Mouse (Mus musculus) embryonic stem cell, embryonic (primary cell): ENCODE measurements around the gene Tmem198.

ENCODE experiments used
- CTCF ChIA-PET, 4 experiments: fragments of 300-600 bp in 2 of 4; fragments of 350-600 bp in 2 of 4; sonication (Branson Sonifier 250); formaldehyde crosslinking; loops; one replicate each; lab custom pipeline; 2022; ENCODE audit warnings: inconsistent platforms in 2 of 4; lab: Charles Lee
- POLR2A ChIA-PET, 4 experiments: fragments of 300-600 bp in 2 of 4; fragments of 350-600 bp in 2 of 4; sonication (Branson Sonifier 250); formaldehyde crosslinking; loops; one replicate each; lab custom pipeline; 2022; ENCODE audit warnings: antibody characterized with exemption in 4 of 4, inconsistent platforms in 1 of 4; lab: Charles Lee

Gene Tmem198

DNA sequence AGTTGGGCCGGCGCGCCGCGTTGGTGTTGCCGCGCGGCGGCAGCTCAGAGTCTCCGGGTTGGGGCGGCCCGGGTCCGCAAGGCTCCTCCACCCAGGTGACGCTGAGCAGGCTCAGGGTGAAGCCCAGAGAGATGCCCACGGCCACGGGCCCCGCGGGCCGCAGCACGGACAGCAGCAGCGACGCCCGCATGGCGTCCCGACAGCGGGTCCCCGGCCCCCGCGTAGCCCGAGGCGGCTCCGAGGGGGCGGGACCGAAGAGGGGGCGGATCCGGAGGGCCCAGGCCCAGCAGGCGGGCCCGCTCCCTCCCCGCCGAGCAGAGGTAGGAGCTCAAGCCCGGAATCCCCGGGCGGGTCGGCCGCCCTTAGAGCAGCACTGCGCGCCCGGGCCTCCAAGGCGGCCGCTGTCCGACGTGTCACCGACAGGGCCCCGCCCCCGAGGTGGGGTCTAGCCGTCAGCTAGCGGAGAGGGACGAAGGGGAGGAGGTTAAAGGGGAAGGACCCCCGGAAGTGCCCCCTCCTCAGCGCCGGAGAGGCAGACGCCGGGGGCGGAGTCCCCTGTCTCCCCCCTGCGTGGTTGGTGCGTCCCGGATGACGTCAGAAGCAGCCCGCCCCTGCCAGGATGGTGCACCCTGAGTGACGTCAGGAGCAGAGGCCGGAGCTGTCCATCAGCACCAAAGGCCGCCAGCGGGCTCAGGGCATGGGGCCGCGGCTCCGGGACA is at the start of gene Tmem198, which contains the start of gene Chpf:
TSS of gene Tmem198 (plus strand) at position 617 of the 719 bp plus-strand sequence.
TSS of gene Chpf (minus strand) at position 392 of the 719 bp plus-strand sequence.
- POLR2A ChIA-PET, result interaction anchor here in 3 of 4 experiments (0.5 to 5.5 kb wide), 55 partner anchors 9 to 1366 kb away, joined by 3 to 35 read pairs (median 4); partner anchors contain the start of genes Gmppa (in 3 of the 3), Inha (in 3 of the 3), Obsl1 (in 3 of the 3) and Dnpep (in 1 of the 3)
- CTCF ChIA-PET, result interaction anchor here (0.5 to 4.7 kb wide), 39 partner anchors 8 to 353 kb away, joined by 3 to 81 read pairs (median 4); partner anchors contain the start of genes Asic4 (in 1 of the 4), Dnpep (in 1 of the 4) and Gmppa (in 1 of the 4)

DNA sequence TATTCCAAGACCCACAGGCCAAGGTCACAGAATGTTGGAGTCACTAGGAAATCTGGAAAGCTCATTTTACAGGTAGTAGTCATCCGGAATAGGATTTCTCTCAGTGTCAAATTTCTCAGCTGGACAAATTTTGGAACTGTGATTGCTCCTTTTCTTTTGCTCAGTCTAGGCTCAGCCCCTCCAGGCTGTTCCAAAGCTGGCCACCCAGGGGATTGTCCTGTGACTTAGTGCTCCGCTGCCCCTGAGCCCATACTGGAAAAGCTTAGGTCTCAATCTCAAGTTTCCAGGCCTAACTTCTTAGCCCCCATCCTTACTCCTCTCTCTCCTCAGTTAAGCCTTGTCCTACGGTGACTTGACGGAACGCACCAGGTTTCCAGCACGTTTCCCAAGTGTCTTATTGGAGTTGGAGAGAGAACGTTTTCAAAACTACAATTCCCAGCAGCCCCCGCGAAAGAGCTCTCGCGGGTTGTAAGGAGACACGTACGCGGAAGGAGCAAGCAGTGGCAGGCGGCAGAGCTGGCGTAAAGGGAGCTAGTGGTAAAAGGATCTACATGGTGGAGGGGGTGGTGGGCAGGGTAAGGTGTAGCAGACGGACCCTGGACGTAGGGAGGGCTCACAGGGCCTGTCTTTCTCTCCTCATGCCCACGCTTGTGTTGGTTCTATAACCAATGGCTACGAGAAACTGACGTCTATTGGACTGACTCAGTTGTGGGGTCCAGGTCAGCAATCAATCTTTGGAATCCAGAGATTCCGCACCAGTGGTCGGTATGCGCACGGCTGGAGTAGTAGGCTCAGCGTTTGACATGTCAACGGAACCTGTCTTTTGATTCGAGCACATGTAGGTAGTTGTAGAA is 43.6 kb upstream of the Tmem198 start, which contains the start of gene Gmppa:
TSS of gene Gmppa (plus strand) at position 456 of the 854 bp plus-strand sequence.
- CTCF ChIA-PET, result interaction anchor here (0.5 to 4.6 kb wide), 59 partner anchors 8 to 634 kb away, joined by 3 to 57 read pairs (median 5); partner anchors contain the start of genes Chpf (in 1 of the 4), Cryba2 (in 1 of the 4), Dnpep (in 1 of the 4) and Tmem198 (in 1 of the 4)

DNA sequence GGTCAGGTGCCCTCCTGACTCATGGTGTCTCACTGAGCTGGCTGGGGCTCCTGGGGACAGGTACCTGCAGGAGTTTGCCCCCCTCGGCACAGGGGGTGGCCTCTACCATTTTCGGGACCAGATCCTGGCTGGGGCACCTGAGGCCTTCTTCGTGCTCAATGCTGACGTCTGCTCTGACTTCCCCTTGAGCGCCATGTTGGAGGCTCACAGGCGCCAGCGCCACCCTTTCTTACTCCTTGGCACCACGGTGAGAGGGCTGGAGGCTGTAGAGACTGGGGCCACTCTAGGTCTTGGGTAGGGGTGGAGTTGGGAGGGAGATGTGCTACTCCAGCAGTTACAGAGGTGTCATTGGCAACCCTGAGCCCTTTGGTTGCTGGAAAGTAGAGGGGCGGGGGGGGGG is 40.5 kb upstream of the Tmem198 start:
- POLR2A ChIA-PET, result interaction anchor here in 1 of 4 experiments (0.6 kb wide), 1 partner anchor 25 kb away, joined by 4 read pairs; no protein-coding TSS in a partner anchor
- CTCF ChIA-PET, result interaction anchor here in 2 of 4 experiments (0.6 to 1.0 kb wide), 3 partner anchors 13 to 423 kb away, joined by 3 read pairs; no protein-coding TSS in a partner anchor

More for the DNA sequence above, 43.6 kb upstream of the Tmem198 start, which contains the start of gene Gmppa:
- POLR2A ChIA-PET, result interaction anchor here (0.6 to 2.9 kb wide), 54 partner anchors 8 to 1703 kb away, joined by 3 to 26 read pairs (median 4); partner anchors contain the start of genes Chpf (in 3 of the 4), Tmem198 (in 3 of the 4), Ankzf1 (in 2 of the 4) and Atg9a (in 2 of the 4)

DNA sequence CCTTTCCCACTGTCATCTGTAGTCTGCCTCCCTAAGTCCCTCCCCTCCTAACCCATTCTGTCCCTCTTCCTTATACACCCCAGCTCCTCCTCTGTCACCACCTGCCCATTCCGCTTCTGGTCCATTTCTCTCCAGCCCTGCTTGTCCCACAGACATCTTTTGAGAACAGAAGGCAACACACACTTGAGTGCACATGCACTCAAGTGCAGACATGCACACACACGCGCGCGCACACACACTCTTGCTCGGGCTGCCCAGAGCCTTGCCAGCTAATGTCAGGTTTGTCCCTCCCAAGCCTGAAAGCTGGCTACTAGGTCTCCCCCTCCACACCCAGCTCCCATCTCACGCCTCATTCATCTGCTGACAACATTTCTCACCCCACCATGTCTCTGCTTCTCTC is 38.7 kb upstream of the Tmem198 start:
- CTCF ChIA-PET, result interaction anchor here in 1 of 4 experiments (0.6 to 1.7 kb wide), 2 partner anchors 20 to 37 kb away, joined by 3 to 4 read pairs; no protein-coding TSS in a partner anchor

DNA sequence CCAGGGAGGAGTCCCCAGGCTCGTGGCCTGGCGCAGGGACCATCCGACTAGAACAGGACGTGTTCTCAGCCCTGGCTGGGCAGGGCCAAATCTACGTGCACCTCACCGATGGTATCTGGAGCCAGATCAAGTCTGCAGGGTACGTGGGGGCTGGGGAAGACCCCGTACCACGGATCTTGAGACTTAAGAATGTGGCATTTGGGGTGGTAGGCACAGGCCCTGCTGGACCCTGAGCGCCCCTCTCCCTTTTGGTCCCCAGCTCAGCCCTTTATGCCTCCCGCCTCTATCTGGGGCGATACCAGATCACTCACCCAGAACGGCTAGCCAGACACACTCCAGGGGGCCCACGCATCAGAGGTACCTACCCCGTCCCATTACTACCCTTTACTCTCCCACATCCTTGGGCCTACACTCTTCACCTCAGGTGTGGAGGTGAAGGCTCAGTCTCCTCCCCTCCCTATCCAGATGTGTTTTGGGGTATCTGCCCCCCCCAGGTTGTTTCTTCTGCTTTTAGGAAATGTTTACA is 37.8 kb upstream of the Tmem198 start:
- ChIA-PET POLR2A (interaction anchor here in 3 of 4 experiments (0.6 to 2.0 kb wide), 8 partner anchors 13 to 354 kb away, joined by 3 to 12 read pairs (median 6); partner anchors contain the start of genes Chpf (in 1 of the 3) and Tmem198 (in 1 of the 3)), CTCF (interaction anchor here in 1 of 4 experiments (1.7 kb wide), 2 partner anchors 36 to 101 kb away, joined by 4 read pairs; no protein-coding TSS in a partner anchor)

More for the DNA sequence above, 38.7 kb upstream of the Tmem198 start:
- POLR2A ChIA-PET, result interaction anchor here in 2 of 4 experiments (0.8 to 1.2 kb wide), 3 partner anchors 9 to 46 kb away, joined by 3 read pairs; no protein-coding TSS in a partner anchor

DNA sequence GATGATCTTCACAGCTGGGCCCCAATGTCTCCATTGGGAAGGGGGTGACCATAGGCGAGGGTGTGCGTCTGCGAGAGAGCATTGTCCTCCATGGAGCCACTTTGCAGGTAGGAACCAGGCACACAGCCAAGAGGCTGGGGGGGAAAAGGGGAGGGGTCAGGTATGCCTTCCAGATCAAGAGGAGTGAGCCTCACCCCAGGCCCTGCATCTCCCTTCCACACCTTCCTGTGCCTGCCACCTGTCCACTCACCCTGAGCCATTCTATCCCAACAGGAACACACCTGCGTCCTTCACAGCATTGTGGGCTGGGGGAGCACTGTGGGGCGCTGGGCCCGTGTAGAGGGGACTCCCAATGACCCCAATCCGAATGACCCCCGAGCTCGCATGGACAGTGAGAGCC is 37.2 kb upstream of the Tmem198 start:
- CTCF ChIA-PET, result interaction anchor here in 3 of 4 experiments (0.6 to 2.9 kb wide), 19 partner anchors 8 to 117 kb away, joined by 3 to 18 read pairs (median 8); partner anchors contain the start of genes Chpf (in 1 of the 3) and Tmem198 (in 1 of the 3)
- POLR2A ChIA-PET, result interaction anchor here in 3 of 4 experiments (0.5 to 2.0 kb wide), 24 partner anchors 9 to 262 kb away, joined by 3 to 12 read pairs (median 4); partner anchors contain the start of genes Abcb6 (in 1 of the 3), Chpf (in 1 of the 3) and Tmem198 (in 1 of the 3)

DNA sequence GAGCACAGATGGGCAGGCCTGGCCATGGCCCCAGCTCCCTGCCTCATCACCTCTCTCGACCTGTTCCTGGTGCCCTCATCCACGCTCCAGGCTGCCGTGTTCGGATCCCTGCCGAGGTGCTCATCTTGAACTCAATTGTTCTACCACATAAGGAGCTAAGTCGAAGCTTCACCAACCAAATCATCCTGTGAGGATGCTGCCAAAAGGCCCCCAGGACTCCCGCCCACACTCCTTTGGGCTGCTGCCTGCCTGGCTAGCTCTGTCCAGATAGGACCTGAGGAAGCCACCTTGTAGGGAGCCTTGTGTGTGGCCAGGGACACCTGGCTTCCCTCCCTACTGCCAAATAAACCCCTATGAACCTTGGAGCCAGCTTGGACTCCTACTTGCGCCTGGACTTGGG is 36.5 kb upstream of the Tmem198 start:
- CTCF ChIA-PET, result interaction anchor here in 3 of 4 experiments (0.6 to 2.9 kb wide), 32 partner anchors 9 to 829 kb away, joined by 3 to 18 read pairs (median 4); partner anchors contain the start of genes Chpf (in 1 of the 3) and Tmem198 (in 1 of the 3)
- POLR2A ChIA-PET, result interaction anchor here (0.5 to 2.0 kb wide), 35 partner anchors 9 to 262 kb away, joined by 3 to 12 read pairs (median 4); partner anchors contain the start of genes Abcb6 (in 1 of the 4), Chpf (in 1 of the 4) and Tmem198 (in 1 of the 4)

DNA sequence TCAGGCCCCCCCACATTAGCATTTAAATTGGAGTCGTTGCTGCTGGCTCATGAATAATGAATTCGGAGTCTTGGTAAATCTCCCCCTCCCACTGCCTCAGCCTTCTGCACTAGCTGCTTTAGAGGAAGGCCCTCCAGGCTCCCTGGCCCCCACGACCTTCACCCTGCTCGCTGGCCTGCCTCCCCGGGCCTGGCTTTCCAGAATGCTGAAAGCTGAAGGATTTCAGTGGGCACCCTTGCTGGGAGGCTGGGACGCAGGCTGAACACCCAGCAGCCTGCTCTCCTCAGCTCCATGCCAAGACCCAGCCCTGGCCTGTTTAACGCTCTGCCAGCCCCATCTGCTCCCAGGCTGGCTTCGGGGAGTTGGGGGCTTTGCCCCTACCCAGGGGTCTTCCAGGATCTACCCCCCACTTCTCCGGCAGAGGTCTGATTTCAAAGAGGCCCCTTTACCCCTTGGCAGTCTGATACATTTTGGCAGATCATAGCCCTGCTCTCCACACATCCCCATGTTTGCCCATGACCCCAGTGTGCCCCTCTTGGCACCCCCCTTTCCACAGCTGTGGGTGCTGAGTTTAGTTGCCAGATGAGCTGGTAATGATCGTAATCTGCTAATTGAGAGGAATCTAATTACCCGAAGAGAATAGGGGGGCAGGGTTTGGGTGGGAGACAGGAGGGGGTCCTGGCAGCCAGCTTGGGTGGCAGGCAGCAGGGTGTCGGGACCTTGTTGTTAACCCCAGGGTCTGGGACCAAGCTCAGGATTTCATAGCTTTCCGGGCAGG is 35.9 kb upstream of the Tmem198 start:
- ChIA-PET CTCF (interaction anchor here (0.5 to 2.9 kb wide), 38 partner anchors 8 to 830 kb away, joined by 3 to 18 read pairs (median 4); partner anchors contain the start of genes Chpf (in 1 of the 4), Gmppa (in 1 of the 4), Slc4a3 (in 1 of the 4) and Tmem198 (in 1 of the 4)), POLR2A (interaction anchor here (0.5 to 2.0 kb wide), 44 partner anchors 8 to 263 kb away, joined by 3 to 12 read pairs (median 4); partner anchors contain the start of genes Gmppa (in 3 of the 4), Abcb6 (in 1 of the 4), Chpf (in 1 of the 4) and Slc4a3 (in 1 of the 4))

DNA sequence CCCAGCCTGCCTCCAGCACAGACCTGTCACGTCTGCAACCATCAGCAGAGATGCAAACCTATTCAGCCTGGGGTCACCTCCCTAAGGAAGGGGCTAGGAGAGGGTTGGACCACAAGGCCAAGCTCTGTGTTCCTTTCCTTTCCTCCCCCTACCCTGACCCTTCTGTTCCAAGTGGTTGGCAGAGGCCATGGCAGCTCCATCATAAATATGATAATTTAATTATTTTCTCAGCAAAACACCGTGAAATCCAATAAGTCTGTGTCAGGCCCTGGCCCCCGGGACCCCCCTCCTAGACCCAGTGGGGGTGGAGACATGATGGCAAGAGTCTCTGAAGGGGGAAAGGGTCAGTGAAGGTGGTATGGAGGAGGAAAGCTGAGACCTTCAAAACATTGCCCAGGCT is 35.1 kb upstream of the Tmem198 start:
- ChIA-PET POLR2A (interaction anchor here in 3 of 4 experiments (0.5 to 2.0 kb wide), 14 partner anchors 9 to 139 kb away, joined by 3 to 11 read pairs (median 4); partner anchors contain the start of genes Gmppa (in 3 of the 3), Chpf (in 1 of the 3), Slc4a3 (in 1 of the 3) and Tmem198 (in 1 of the 3)), CTCF (interaction anchor here (0.5 to 2.9 kb wide), 16 partner anchors 9 to 101 kb away, joined by 3 to 18 read pairs (median 6); partner anchors contain the start of gene Gmppa (in 1 of the 4))

DNA sequence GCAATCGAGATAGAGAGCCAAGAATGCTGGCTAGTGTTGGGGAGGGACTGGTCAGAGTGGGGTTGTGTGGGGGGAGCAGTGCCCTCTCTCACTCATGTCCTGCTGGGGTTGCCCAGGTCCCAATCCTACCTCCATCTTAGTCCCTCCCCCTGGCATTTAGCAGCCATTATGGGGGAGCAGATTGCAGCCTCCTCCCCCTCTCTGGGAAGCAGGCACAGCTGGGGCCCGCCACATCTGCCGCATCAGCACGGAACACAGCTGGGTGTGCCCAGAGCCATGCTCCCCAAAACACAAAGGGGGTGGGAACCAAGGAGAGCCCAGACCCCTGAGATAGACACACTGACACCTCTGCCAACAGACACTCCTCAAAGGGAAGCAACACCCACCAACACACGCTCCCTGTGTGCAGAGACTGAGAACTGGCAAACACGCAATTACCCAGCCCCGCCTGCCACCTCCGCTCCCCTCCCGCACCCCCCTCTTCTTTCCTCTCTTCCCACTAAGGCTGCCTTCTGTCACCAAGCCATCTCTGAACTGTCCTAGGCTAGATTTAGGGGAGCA is 34.1 kb upstream of the Tmem198 start:
- ChIA-PET POLR2A (interaction anchor here in 2 of 4 experiments (1.3 to 5.4 kb wide), 5 partner anchors 9 to 127 kb away, joined by 3 to 21 read pairs (median 8); partner anchors contain the start of genes Gmppa (in 2 of the 2), Chpf (in 1 of the 2), Dnpep (in 1 of the 2) and Tmem198 (in 1 of the 2)), CTCF (interaction anchor here in 3 of 4 experiments (0.6 to 4.4 kb wide), 9 partner anchors 9 to 573 kb away, joined by 3 to 28 read pairs (median 4); partner anchors contain the start of gene Gmppa (in 1 of the 3))

DNA sequence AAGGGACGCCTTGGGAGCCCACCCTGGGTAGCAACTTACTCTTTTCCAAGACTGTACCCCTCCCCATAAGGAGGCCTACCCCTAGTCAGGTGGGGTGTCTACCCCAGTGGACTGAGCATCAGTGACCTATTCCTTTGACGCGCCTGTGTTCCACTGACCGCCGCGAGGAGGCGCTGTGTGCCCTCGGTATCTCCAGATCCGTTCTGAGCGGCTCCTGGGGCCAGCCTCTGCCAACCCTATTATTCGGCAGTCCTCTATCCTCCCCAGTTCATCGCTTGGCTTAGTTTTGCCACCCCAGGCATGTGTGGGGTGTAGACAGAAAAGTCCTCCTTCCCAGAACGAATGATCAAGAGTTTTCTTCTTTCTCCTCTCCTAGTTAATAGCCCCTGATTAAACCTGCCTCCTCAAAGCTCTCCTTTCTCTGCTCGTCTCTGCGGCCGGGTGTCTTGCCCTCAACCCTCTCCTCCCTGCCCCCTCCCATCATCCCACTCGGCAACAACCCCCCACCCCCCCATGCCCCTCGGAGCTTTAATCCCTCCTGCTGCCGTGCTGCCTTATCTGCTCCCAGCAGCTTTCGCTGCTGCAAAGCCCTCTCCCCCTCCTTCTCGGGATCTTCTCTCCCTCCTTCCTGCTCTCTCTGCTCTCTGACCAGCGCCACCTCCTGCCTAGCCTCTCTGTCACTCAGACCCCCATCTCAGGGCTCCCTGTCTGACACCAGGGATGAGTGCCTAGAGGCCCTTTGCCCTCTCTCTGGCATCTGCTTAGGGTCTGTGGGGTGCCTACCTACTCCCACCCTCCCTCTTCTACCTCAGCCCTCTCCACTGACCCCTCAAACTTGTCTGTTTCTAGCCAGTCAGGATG is 33.4 kb upstream of the Tmem198 start:
- POLR2A ChIA-PET, result interaction anchor here in 3 of 4 experiments (1.3 to 5.4 kb wide), 5 partner anchors 10 to 128 kb away, joined by 3 to 21 read pairs (median 4); partner anchors contain the start of genes Gmppa (in 3 of the 3), Chpf (in 1 of the 3), Dnpep (in 1 of the 3) and Tmem198 (in 1 of the 3)

DNA sequence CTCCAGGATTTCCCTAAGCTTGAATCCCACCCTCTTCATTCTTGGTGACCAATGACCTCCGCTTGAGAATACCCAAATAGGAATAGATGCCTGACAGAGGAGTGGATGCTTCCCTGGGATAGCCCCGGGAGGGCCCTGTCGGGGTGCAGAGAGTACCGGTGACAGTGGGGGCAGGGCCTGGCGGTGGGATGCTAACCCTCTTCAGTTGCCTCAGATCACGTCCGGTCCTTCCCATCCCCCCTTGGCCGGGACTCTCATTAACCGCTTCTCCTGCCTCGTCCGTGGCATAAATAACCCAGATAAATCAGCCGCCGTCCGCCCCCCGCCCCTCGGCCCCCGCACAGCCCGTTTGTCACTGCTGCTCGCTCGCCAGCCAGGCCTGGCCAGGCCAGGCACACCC is 32.7 kb upstream of the Tmem198 start:
- POLR2A ChIA-PET, result interaction anchor here in 3 of 4 experiments (1.2 to 5.4 kb wide), 4 partner anchors 10 to 20 kb away, joined by 3 to 21 read pairs (median 6); partner anchors contain the start of gene Gmppa (in 3 of the 3)

More for the DNA sequence above, 33.4 kb upstream of the Tmem198 start:
- CTCF ChIA-PET, result interaction anchor here in 3 of 4 experiments (0.6 to 4.5 kb wide), 13 partner anchors 8 to 573 kb away, joined by 3 to 28 read pairs (median 4); partner anchors contain the start of gene Gmppa (in 1 of the 3)

More for the DNA sequence above, 32.7 kb upstream of the Tmem198 start:
- CTCF ChIA-PET, result interaction anchor here in 3 of 4 experiments (0.6 to 4.5 kb wide), 12 partner anchors 8 to 153 kb away, joined by 3 to 28 read pairs (median 4); partner anchors contain the start of gene Gmppa (in 2 of the 3)
